Mouse (Mus musculus) cerebellum, adult (tissue): ENCODE results near the gene Gm21992.

Experiments
- ATAC-seq: cut with Nextera tagmentation; 2 replicates; pipeline ENCODE4 v1.9.2; 2017; ENCODE audit warnings: mild to moderate bottlenecking, moderate library complexity, mixed read lengths; ENCODE audit not compliant: insufficient number of reproducible peaks, low FRiP score, low TSS enrichment

Gm21992 gene

GRCm38 (mm10) chr19:4811063-4811908 is at the start of gene Gm21992, which contains the start of gene Rbm14:
Gm21992 (minus strand) TSS chr19:4811612.
Rbm14 (minus strand) TSS chr19:4811634.
- ATAC-seq, result peak; percentile 98

GRCm38 (mm10) chr19:4859081-4859480 is 47.7 kb upstream of the Gm21992 start:
- no peak for ATAC-seq

GRCm38 (mm10) chr19:4855951-4856350 is 44.5 kb upstream of the Gm21992 start:
- ATAC-seq, result no peak

GRCm38 (mm10) chr19:4855470-4855820 is 44.0 kb upstream of the Gm21992 start:
- ATAC-seq, result peak; percentile 26; the same call in 1 of the 2 replicates

- ATAC-seq, result peak; percentile 93
Observed at GRCm38 (mm10) chr19:4854552-4855469, 43.4 kb upstream of the Gm21992 start, which contains the start of gene Ctsf. Ctsf (plus strand) TSS chr19:4855130.

- ATAC-seq, result no peak
Observed at GRCm38 (mm10) chr19:4850281-4850680, 38.9 kb upstream of the Gm21992 start.

GRCm38 (mm10) chr19:4849800-4850199 is 38.4 kb upstream of the Gm21992 start:
- no peak for ATAC-seq

- no peak for ATAC-seq
Observed at GRCm38 (mm10) chr19:4847490-4847889, 36.1 kb upstream of the Gm21992 start.

- ATAC-seq, result no peak
Observed at GRCm38 (mm10) chr19:4845846-4846245, 34.4 kb upstream of the Gm21992 start.

- no peak for ATAC-seq
Observed at GRCm38 (mm10) chr19:4842611-4843010, 31.2 kb upstream of the Gm21992 start.

GRCm38 (mm10) chr19:4840848-4841247 is 29.4 kb upstream of the Gm21992 start:
- no peak for ATAC-seq

GRCm38 (mm10) chr19:4839149-4839548 is 27.7 kb upstream of the Gm21992 start, which contains the start of the genes Ccs and Ccdc87:
Ccs (minus strand) TSS chr19:4839332.
Ccdc87 (plus strand) TSS chr19:4839366.
- ATAC-seq, result peak; percentile 99

GRCm38 (mm10) chr19:4838526-4839140 is 27.2 kb upstream of the Gm21992 start:
- ATAC-seq, result no peak

- ATAC-seq, result no peak
Observed at GRCm38 (mm10) chr19:4837049-4837448, 25.6 kb upstream of the Gm21992 start.

GRCm38 (mm10) chr19:4836096-4836495 is 24.7 kb upstream of the Gm21992 start:
- no peak for ATAC-seq

- ATAC-seq, result no peak
Observed at GRCm38 (mm10) chr19:4833977-4834376, 22.6 kb upstream of the Gm21992 start.

- no peak for ATAC-seq
Observed at GRCm38 (mm10) chr19:4829156-4829555, 17.7 kb upstream of the Gm21992 start.

- ATAC-seq, result no peak
Observed at GRCm38 (mm10) chr19:4828444-4829114, 17.2 kb upstream of the Gm21992 start.

- no peak for ATAC-seq
Observed at GRCm38 (mm10) chr19:4820678-4821303, 9.4 kb upstream of the Gm21992 start.
